Mouse (Mus musculus) stomach, embryonic 15.5 days (tissue): ENCODE measurements at regions not wholly inside any gene's neighbourhood (a gene's known extent, or its start where the extent isn't known, plus 50 kb on each side); places are given as distances from the start of the nearest gene placed in this dataset.

Experiments used
- ATAC-seq: fragments of 200-750 bp; cut with Nextera tagmentation; 2 replicates; pipeline ENCODE4 v1.8.0; 2017; ENCODE audit warnings: low read depth, moderate number of reproducible peaks, moderate TSS enrichment; ENCODE audit not compliant: insufficient read depth, low FRiP score
- H3K27ac ChIP-seq: fragments of 300-500 bp; sonication (generic); 2 replicates; pipeline ENCODE4 v1.5.1; 2015; ENCODE audit warnings: mild to moderate bottlenecking, inconsistent platforms
- H3K27me3 ChIP-seq: fragments of 300-500 bp; sonication (generic); replicated peaks from 2 replicates; pipeline ENCODE4 v1.6.1; 2015; ENCODE audit warnings: inconsistent platforms
- H3K36me3 ChIP-seq: fragments of 300-500 bp; sonication (generic); 2 replicates; pipeline ENCODE4 v1.6.1; 2015; ENCODE audit warnings: inconsistent platforms
- H3K4me1 ChIP-seq: fragments of 300-500 bp; sonication (generic); 2 replicates; pipeline ENCODE4 v1.6.1; 2015; ENCODE audit warnings: inconsistent platforms
- H3K4me2 ChIP-seq: fragments of 300-500 bp; sonication (generic); 2 replicates; pipeline ENCODE4 v1.6.1; 2015; ENCODE audit warnings: mild to moderate bottlenecking, inconsistent platforms
- H3K4me3 ChIP-seq: fragments of 300-500 bp; sonication (generic); replicated peaks from 2 replicates; pipeline ENCODE4 v1.5.1; 2015; ENCODE audit warnings: inconsistent platforms
- H3K9ac ChIP-seq: fragments of 300-500 bp; sonication (generic); 2 replicates; pipeline ENCODE4 v1.6.1; 2015; ENCODE audit warnings: inconsistent platforms
- H3K9me3 ChIP-seq: fragments of 300-500 bp; sonication (generic); 2 replicates; pipeline ENCODE4 v1.6.1; 2016; ENCODE audit warnings: inconsistent platforms
- WGBS: fragments of 180-500 bp; shearing (Covaris S2); methylation state at CpG from one replicate; pipeline ENCODE4 v1.1.7; 2015; 5-methylcytosine and 5-hydroxymethylcytosine counted together

- H3K9ac ChIP-seq = no peak overlapping the region
- 37% methylated on average over 8 of the region's 8 CpGs for WGBS
- no peaks in the 10 kb centered on the region for H3K4me1 ChIP-seq
- H3K9me3 ChIP-seq = no peaks in the 10 kb centered on the region
- no peak overlapping the region for H3K4me3 ChIP-seq
- no peak overlapping the region for H3K4me2 ChIP-seq
- H3K36me3 ChIP-seq = no peaks in the 10 kb centered on the region
- no peak for ATAC-seq
- H3K27me3 ChIP-seq = no peaks in the 10 kb centered on the region
- no peak overlapping the region for H3K27ac ChIP-seq
Measured at GRCm38 (mm10) chr11:28697644-28698480, 113.7 kb upstream of the Ccdc85a start.

- 62% methylated on average over 3 of the region's 3 CpGs for WGBS
- H3K4me3 ChIP-seq = no peak overlapping the region
- no peaks in the 10 kb centered on the region for H3K9me3 ChIP-seq
- no peak for ATAC-seq
- no peak overlapping the region for H3K4me2 ChIP-seq
- no peaks in the 10 kb centered on the region for H3K36me3 ChIP-seq
- no peak overlapping the region for H3K27ac ChIP-seq
- no peak overlapping the region for H3K9ac ChIP-seq
- H3K4me1 ChIP-seq = no peaks in the 10 kb centered on the region
- no peaks in the 10 kb centered on the region for H3K27me3 ChIP-seq
Measured at GRCm38 (mm10) chr11:28695031-28695430, 110.9 kb upstream of the Ccdc85a start.

- H3K27me3 ChIP-seq = no peaks in the 10 kb centered on the region
- no peak overlapping the region for H3K4me2 ChIP-seq
- H3K9me3 ChIP-seq = no peaks in the 10 kb centered on the region
- no peaks in the 10 kb centered on the region for H3K4me1 ChIP-seq
- 40% methylated on average over 1 of the region's 1 CpGs for WGBS
- no peak overlapping the region for H3K27ac ChIP-seq
- no peak overlapping the region for H3K9ac ChIP-seq
- H3K36me3 ChIP-seq = no peaks in the 10 kb centered on the region
- no peak overlapping the region for H3K4me3 ChIP-seq
- no peak for ATAC-seq
Measured at GRCm38 (mm10) chr11:28693303-28693702, 109.2 kb upstream of the Ccdc85a start.

- Histone ChIP-seq H3K9me3 (no peaks in the 10 kb centered on the region), H3K4me2 (no peak overlapping the region), H3K4me1 (no peaks in the 10 kb centered on the region), H3K9ac (no peak overlapping the region), H3K4me3 (no peak overlapping the region), H3K27me3 (no peaks in the 10 kb centered on the region), H3K36me3 (no peaks in the 10 kb centered on the region), H3K27ac (0 out of 2 replicates have a peak overlapping the region, but pooled peaks have one; percentile 22)
- WGBS = 17% methylated on average over 3 of the region's 3 CpGs
- peak; percentile 14; the same call in 1 of the 2 replicates for ATAC-seq
Measured at GRCm38 (mm10) chr11:28692263-28693194, 108.4 kb upstream of the Ccdc85a start.

DNA sequence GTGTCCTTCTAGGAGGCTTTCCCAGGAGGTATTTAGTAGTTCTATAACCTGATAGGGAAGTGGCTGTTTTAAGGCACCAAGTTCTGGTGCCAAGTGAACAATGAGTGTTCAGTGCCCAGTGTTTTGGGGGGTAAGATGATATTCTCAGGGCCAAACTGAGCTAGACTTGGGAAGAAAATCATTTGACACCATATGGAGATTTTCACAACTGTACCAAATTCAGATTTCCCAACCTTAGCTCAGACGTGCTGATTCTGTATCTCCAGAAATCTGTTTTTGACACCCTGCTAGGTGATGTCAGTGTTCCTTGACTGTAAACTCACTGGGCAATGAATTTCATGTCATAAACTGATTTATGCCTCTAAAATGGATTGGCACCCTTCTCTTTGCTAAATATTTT lies 104.3 kb upstream of the Ccdc85a start:
- Histone ChIP-seq H3K27me3 (no peaks in the 10 kb centered on the region), H3K9ac (no peak overlapping the region), H3K4me3 (no peak overlapping the region), H3K4me1 (no peaks in the 10 kb centered on the region), H3K27ac (no peak overlapping the region), H3K9me3 (no peaks in the 10 kb centered on the region), H3K36me3 (no peaks in the 10 kb centered on the region), H3K4me2 (no peak overlapping the region)
- no peak for ATAC-seq
- 58% methylated on average over 1 of the region's 1 CpGs for WGBS

DNA sequence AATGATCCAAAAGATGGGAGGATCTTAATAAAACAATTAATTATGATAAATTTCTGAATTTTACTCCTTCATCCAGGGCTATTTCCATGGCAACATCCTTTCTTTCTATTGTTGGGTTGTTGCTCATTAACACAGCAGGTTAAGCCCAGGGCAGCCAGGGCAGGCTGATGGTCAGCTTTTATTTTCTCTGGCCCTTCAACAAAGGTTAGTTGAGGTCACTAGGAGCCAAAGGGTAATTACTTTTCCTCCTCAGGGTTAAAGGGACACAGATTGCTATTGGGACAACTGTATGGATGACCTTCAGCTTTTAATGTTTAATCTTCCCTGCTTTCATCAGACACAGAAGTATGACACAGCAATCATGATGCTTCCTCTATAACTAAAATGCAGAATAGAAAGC lies 101.3 kb upstream of the Ccdc85a start:
- H3K9me3 ChIP-seq = no peaks in the 10 kb centered on the region
- H3K36me3 ChIP-seq = no peaks in the 10 kb centered on the region
- no peaks in the 10 kb centered on the region for H3K4me1 ChIP-seq
- H3K4me2 ChIP-seq = no peak overlapping the region
- ATAC-seq = no peak
- no peak overlapping the region for H3K27ac ChIP-seq
- H3K9ac ChIP-seq = no peak overlapping the region
- H3K4me3 ChIP-seq = no peak overlapping the region
- no peaks in the 10 kb centered on the region for H3K27me3 ChIP-seq

- Histone ChIP-seq H3K27ac (no peak overlapping the region), H3K4me2 (no peak overlapping the region), H3K9ac (no peak overlapping the region), H3K4me1 (no peaks in the 10 kb centered on the region), H3K36me3 (no peaks in the 10 kb centered on the region), H3K9me3 (no peaks in the 10 kb centered on the region), H3K27me3 (no peaks in the 10 kb centered on the region), H3K4me3 (no peak overlapping the region)
- ATAC-seq = no peak
- WGBS = 75% methylated on average over 3 of the region's 3 CpGs
Measured at GRCm38 (mm10) chr11:28681311-28681710, 97.2 kb upstream of the Ccdc85a start.

- no peaks in the 10 kb centered on the region for H3K4me1 ChIP-seq
- no peaks in the 10 kb centered on the region for H3K27me3 ChIP-seq
- H3K9ac ChIP-seq = no peak overlapping the region
- ATAC-seq = no peak
- no peaks in the 10 kb centered on the region for H3K36me3 ChIP-seq
- H3K4me2 ChIP-seq = no peak overlapping the region
- no peak overlapping the region for H3K4me3 ChIP-seq
- no peak overlapping the region for H3K27ac ChIP-seq
- no peaks in the 10 kb centered on the region for H3K9me3 ChIP-seq
Measured at GRCm38 (mm10) chr11:28670765-28671164, 86.6 kb upstream of the Ccdc85a start.

DNA sequence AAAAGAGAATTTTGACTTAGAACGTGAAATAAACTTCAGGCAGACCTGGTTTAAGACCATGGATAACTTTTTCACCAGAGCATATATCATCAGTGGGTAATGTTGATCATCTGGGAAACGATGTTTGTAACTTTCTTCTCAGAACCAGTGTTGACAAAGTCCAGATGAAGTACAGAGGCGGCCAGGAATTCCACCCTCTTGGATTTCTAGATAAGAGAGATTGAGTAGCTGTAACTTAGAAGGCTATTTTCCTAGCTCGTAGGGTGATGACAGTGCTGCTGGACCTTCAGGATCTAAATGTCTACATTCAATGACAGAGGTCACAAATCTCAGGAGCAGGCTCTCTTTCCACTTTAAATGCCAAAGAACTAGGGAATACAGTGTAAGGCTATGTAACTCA lies 85.2 kb upstream of the Ccdc85a start:
- H3K4me3 ChIP-seq = no peak overlapping the region
- WGBS = 35% methylated on average over 4 of the region's 4 CpGs

GRCm38 (mm10) chr11:28660377-28660776 lies 76.3 kb upstream of the Ccdc85a start:
- no peak for ATAC-seq
- no peaks in the 10 kb centered on the region for H3K4me1 ChIP-seq
- WGBS = 63% methylated on average over 4 of the region's 4 CpGs
- no peak overlapping the region for H3K4me2 ChIP-seq
- H3K27ac ChIP-seq = no peak overlapping the region
- no peaks in the 10 kb centered on the region for H3K27me3 ChIP-seq
- no peaks in the 10 kb centered on the region for H3K36me3 ChIP-seq
- H3K9ac ChIP-seq = no peak overlapping the region
- H3K9me3 ChIP-seq = no peaks in the 10 kb centered on the region
- H3K4me3 ChIP-seq = no peak overlapping the region

More for the DNA sequence above, 85.2 kb upstream of the Ccdc85a start:
- Histone ChIP-seq H3K27me3 (no peaks in the 10 kb centered on the region), H3K9ac (no peak overlapping the region), H3K9me3 (no peaks in the 10 kb centered on the region), H3K4me2 (no peak overlapping the region), H3K27ac (no peak overlapping the region), H3K4me1 (no peaks in the 10 kb centered on the region), H3K36me3 (no peaks in the 10 kb centered on the region)
- no peak for ATAC-seq

- Histone ChIP-seq H3K27me3 (no peaks in the 10 kb centered on the region), H3K4me1 (no peaks in the 10 kb centered on the region), H3K4me2 (no peak overlapping the region), H3K9ac (no peak overlapping the region), H3K27ac (no peak overlapping the region), H3K36me3 (no peaks in the 10 kb centered on the region), H3K4me3 (no peak overlapping the region), H3K9me3 (no peaks in the 10 kb centered on the region)
- ATAC-seq = no peak
- WGBS = 78% methylated on average over 12 of the region's 12 CpGs
Measured at GRCm38 (mm10) chr11:28655169-28655846, 71.2 kb upstream of the Ccdc85a start.

DNA sequence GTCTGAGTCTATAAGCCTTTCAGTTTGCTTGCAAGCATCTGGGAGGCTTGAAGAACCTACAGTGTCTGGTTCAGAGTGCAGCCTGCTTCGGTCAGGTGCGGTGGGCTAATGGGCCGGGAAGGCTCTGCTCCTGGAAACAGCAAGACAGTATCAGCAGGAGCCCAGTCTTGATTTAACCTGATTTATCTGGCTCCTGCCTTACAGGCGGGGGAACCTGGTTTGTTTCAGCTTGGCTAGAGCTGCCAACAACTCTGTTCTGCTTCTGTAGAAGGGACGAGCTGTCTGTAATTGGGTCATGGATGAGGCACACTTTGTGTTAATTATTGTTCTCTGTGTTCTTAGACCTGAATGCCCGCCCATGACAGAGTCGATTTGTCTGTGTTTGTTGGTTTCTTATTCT lies 65.3 kb upstream of the Ccdc85a start:
- WGBS = 81% methylated on average over 7 of the region's 7 CpGs
- ATAC-seq = no peak
- Histone ChIP-seq H3K36me3 (no peaks in the 10 kb centered on the region), H3K27ac (no peak overlapping the region), H3K4me2 (no peak overlapping the region), H3K9ac (no peak overlapping the region), H3K4me3 (no peak overlapping the region), H3K9me3 (no peaks in the 10 kb centered on the region), H3K4me1 (no peaks in the 10 kb centered on the region), H3K27me3 (no peaks in the 10 kb centered on the region)
